Mouse (Mus musculus): ENCODE measurements around the gene Psors1c2. TPM values are rescaled to one million over a fixed set of nuclear protein-coding genes. Genes with fewer than 3 reads are reported as not detected.
A peak's percentile ranks its signal among the peaks of the same experiment; 100 is the strongest.

Gene Psors1c2
- polyA plus RNA-seq, 1 experiment from 2014 or later = 0.14 TPM

GRCm38 (mm10) chr17:35578211-35578610, 45.2 kb downstream of the Psors1c2 start:
- DNase-seq (ENCODE audit: low spot score) = peak; percentile 87

GRCm38 (mm10) chr17:35582900-35583299, 49.9 kb downstream of the Psors1c2 start:
- Histone ChIP-seq H3K27ac (no peak overlapping the region), H3K27me3 (ENCODE audit: insufficient read depth, low read length) (no peaks in the 10 kb centered on the region), H3K4me2 (ENCODE audit: low read length) (no peak overlapping the region), H3K36me3 (ENCODE audit: insufficient read depth, low read length) (no peaks in the 10 kb centered on the region), H3K9me3 (replicated peaks; ENCODE audit: low read length) (no peaks in the 10 kb centered on the region), H3K4me3 (replicated peaks; ENCODE audit: low read depth, low read length) (no peak overlapping the region), H3K9ac (ENCODE audit: low read depth, low read length) (no peak overlapping the region), H3K4me1 (replicated peaks; ENCODE audit: insufficient read depth, low read length) (no peaks in the 10 kb centered on the region)
- peak; percentile 65 for TF ChIP-seq CTCF (IDR thresholded peaks at IDR 0.05; ENCODE audit: low read depth)
- DNase-seq (ENCODE audit: low spot score) (peak; percentile 14), ATAC-seq (replicated peaks; ENCODE audit: low FRiP score, low read depth) (no peak)
- WGBS = 100% methylated on average over 1 of the region's 1 CpGs

More at GRCm38 (mm10) chr17:35578211-35578610, 45.2 kb downstream of the Psors1c2 start:
- WGBS = 22% methylated on average over 6 of the region's 6 CpGs
- H3K36me3 ChIP-seq (ENCODE audit: insufficient read depth, low read length) = no peaks in the 10 kb centered on the region
- no peak overlapping the region for H3K4me3 ChIP-seq (replicated peaks; ENCODE audit: low read depth, low read length)
- H3K4me1 ChIP-seq (replicated peaks; ENCODE audit: insufficient read depth, low read length) = no peaks in the 10 kb centered on the region
- H3K27ac ChIP-seq = no peak overlapping the region
- H3K27me3 ChIP-seq (ENCODE audit: insufficient read depth, low read length) = no peaks in the 10 kb centered on the region
- TF ChIP-seq CTCF (IDR thresholded peaks at IDR 0.05; ENCODE audit: low read depth) = peak; percentile 100
- H3K9me3 ChIP-seq (replicated peaks; ENCODE audit: low read length) = no peaks in the 10 kb centered on the region
- ATAC-seq (replicated peaks; ENCODE audit: low FRiP score, low read depth) = 0 out of 2 replicates have a peak, but pooled peaks have one; percentile 25
- H3K9ac ChIP-seq (ENCODE audit: low read depth, low read length) = no peak overlapping the region
- H3K4me2 ChIP-seq (ENCODE audit: low read length) = no peak overlapping the region

Other genes starting within 250 kb of the Psors1c2 start
- gene H2-Q1, start 212.8 kb upstream of the Psors1c2 start, polyA plus RNA-seq (2015; fragmentation: Nextera tagmentation; extraction: Ambion mirVana) = not detected in 2 replicates
- gene H2-Q2, start 191.0 kb upstream of the Psors1c2 start, polyA plus RNA-seq (2015; fragmentation: Nextera tagmentation; extraction: Ambion mirVana) = 4.6 and 6.1 TPM in 2 replicates
- gene H2-Q4, start 153.6 kb upstream of the Psors1c2 start, polyA plus RNA-seq (2015; fragmentation: Nextera tagmentation; extraction: Ambion mirVana) = 6.1 and 6.8 TPM in 2 replicates
- gene H2-Q6, start 108.4 kb upstream of the Psors1c2 start, polyA plus RNA-seq (2015; fragmentation: Nextera tagmentation; extraction: Ambion mirVana) = 7.0 and 7.2 TPM in 2 replicates
- 15.4 and 15.6 TPM in 2 replicates for gene H2-Q7, start 94.0 kb upstream of the Psors1c2 start, polyA plus RNA-seq (2015; fragmentation: Nextera tagmentation; extraction: Ambion mirVana)
- gene H2-Q10, start 63.1 kb upstream of the Psors1c2 start, polyA plus RNA-seq (2015; fragmentation: Nextera tagmentation; extraction: Ambion mirVana) = 1.1 and 1.4 TPM in 2 replicates
- gene Pou5f1, start 27.2 kb upstream of the Psors1c2 start, polyA plus RNA-seq (2015; fragmentation: Nextera tagmentation; extraction: Ambion mirVana) = not detected in 2 replicates
- 35.5 and 44.5 TPM in 2 replicates for gene Tcf19, start 16.4 kb upstream of the Psors1c2 start, polyA plus RNA-seq (2015; fragmentation: Nextera tagmentation; extraction: Ambion mirVana)
- 8.2 and 9.1 TPM in 2 replicates for gene Cchcr1, start 16.1 kb upstream of the Psors1c2 start, polyA plus RNA-seq (2015; fragmentation: Nextera tagmentation; extraction: Ambion mirVana)
- 0.13 and 0.18 TPM in 2 replicates for gene Cdsn, start 18.9 kb downstream of the Psors1c2 start, polyA plus RNA-seq (2015; fragmentation: Nextera tagmentation; extraction: Ambion mirVana)
- gene 2300002M23Rik, start 34.2 kb downstream of the Psors1c2 start, polyA plus RNA-seq (2015; fragmentation: Nextera tagmentation; extraction: Ambion mirVana) = not detected in 2 replicates
- 4.2 and 5.0 TPM in 2 replicates for gene Sfta2, start 68.3 kb downstream of the Psors1c2 start, polyA plus RNA-seq (2015; fragmentation: Nextera tagmentation; extraction: Ambion mirVana)
- not detected in 2 replicates for gene Gm9573, start 93.4 kb downstream of the Psors1c2 start, polyA plus RNA-seq (2015; fragmentation: Nextera tagmentation; extraction: Ambion mirVana)
- 0.11 and 0.13 TPM in 2 replicates for gene Mucl3, start 110.5 kb downstream of the Psors1c2 start, polyA plus RNA-seq (2015; fragmentation: Nextera tagmentation; extraction: Ambion mirVana)
- 12.7 and 13.5 TPM in 2 replicates for gene Vars2, start 134.4 kb downstream of the Psors1c2 start, polyA plus RNA-seq (2015; fragmentation: Nextera tagmentation; extraction: Ambion mirVana)
- 35.6 and 36.5 TPM in 2 replicates for gene Gtf2h4, start 140.5 kb downstream of the Psors1c2 start, polyA plus RNA-seq (2015; fragmentation: Nextera tagmentation; extraction: Ambion mirVana)
- gene Ddr1, start 171.4 kb downstream of the Psors1c2 start, polyA plus RNA-seq (2015; fragmentation: Nextera tagmentation; extraction: Ambion mirVana) = 89.1 and 94.3 TPM in 2 replicates

Measured in kidney, postnatal 0 days (tissue).